In genomic region chr5:130862302-130862701, GRCm38 (mm10) we compare ENCODE assay signal across 8 mouse cellular contexts.
DNase-seq lines count a peak whose midpoint lies in the region; ATAC-seq and TF ChIP-seq lines count a peak whose summit lies in the region.

No protein-coding gene starts in this region.

- TF ChIP-seq EP300 in heart, postnatal 0 days (IDR thresholded peaks at IDR 0.05; ENCODE audit: low read depth) = no peak

- H3K27ac ChIP-seq in heart, postnatal 0 days (ENCODE audit: low read depth) = no peak overlapping the region
- no peak overlapping the region for H3K27ac ChIP-seq in hindbrain, embryonic 15.5 days (replicated peaks)
- H3K27ac ChIP-seq in limb, embryonic 10.5 days = no peak overlapping the region

- H3K27me3 ChIP-seq in heart, postnatal 0 days (ENCODE audit: control insufficient read depth, insufficient read depth, low read length) = 0 out of 2 replicates have a peak, but pooled peaks cover 5% of the 10 kb centered on the region
- H3K27me3 ChIP-seq in hindbrain, embryonic 15.5 days = no peaks in the 10 kb centered on the region
- H3K27me3 ChIP-seq in limb, embryonic 10.5 days (ENCODE audit: low read depth, poor library complexity, severe bottlenecking) = no peaks in the 10 kb centered on the region

- H3K4me1 ChIP-seq in heart, postnatal 0 days (ENCODE audit: control insufficient read depth, insufficient read depth) = no peaks in the 10 kb centered on the region
- H3K4me1 ChIP-seq in hindbrain, embryonic 15.5 days (replicated peaks) = no peaks in the 10 kb centered on the region
- no peaks in the 10 kb centered on the region for H3K4me1 ChIP-seq in limb, embryonic 10.5 days

- DNase-seq in heart, postnatal 0 days (ENCODE audit: low spot score) = peak; percentile 17
- DNase-seq in heart, adult 8-10 months (ENCODE audit: low spot score) = no peak
- peak; percentile 13 for DNase-seq in urinary bladder, postnatal 25 days (ENCODE audit: low spot score)
- no peak for DNase-seq in urinary bladder, adult 18-20 months (ENCODE audit: low spot score in 2 of 2)
- peak; percentile 66 for DNase-seq in limb, embryonic 10.5 days (ENCODE audit: low spot score)
- peak; percentile 79 for DNase-seq in right cerebral cortex, postnatal 4 days
- no peak for DNase-seq in thymus, adult 18-20 months

- H3K9ac ChIP-seq in heart, postnatal 0 days (replicated peaks; ENCODE audit: low read depth, low read length) = no peak overlapping the region
- H3K9ac ChIP-seq in hindbrain, embryonic 15.5 days = no peak overlapping the region

- no peak overlapping the region for H3K4me2 ChIP-seq in heart, postnatal 0 days (ENCODE audit: low read depth, low read length)
- no peak overlapping the region for H3K4me2 ChIP-seq in hindbrain, embryonic 15.5 days

- H3K4me3 ChIP-seq in heart, postnatal 0 days (ENCODE audit: low read depth, low read length) = no peak overlapping the region
- H3K4me3 ChIP-seq in hindbrain, embryonic 15.5 days = no peak overlapping the region
- no peak overlapping the region for H3K4me3 ChIP-seq in limb, embryonic 10.5 days

- H3K9me3 ChIP-seq in heart, postnatal 0 days (replicated peaks; ENCODE audit: control insufficient read depth, low read length) = no peaks in the 10 kb centered on the region
- no peaks in the 10 kb centered on the region for H3K9me3 ChIP-seq in hindbrain, embryonic 15.5 days
- H3K9me3 ChIP-seq in limb, embryonic 10.5 days (replicated peaks) = no peaks in the 10 kb centered on the region

- no peaks in the 10 kb centered on the region for H3K36me3 ChIP-seq in heart, postnatal 0 days (replicated peaks; ENCODE audit: control insufficient read depth, insufficient read depth, low read length)
- no peaks in the 10 kb centered on the region for H3K36me3 ChIP-seq in hindbrain, embryonic 15.5 days
- no peaks in the 10 kb centered on the region for H3K36me3 ChIP-seq in limb, embryonic 10.5 days

- TF ChIP-seq CTCF in heart, postnatal 0 days (IDR thresholded peaks at IDR 0.05; ENCODE audit: low read depth) = peak; percentile 35

- ATAC-seq in heart, postnatal 0 days (ENCODE audit: insufficient read depth, low read depth) = no peak
- ATAC-seq in hindbrain, embryonic 15.5 days (ENCODE audit: low FRiP score, low read depth) = 0 out of 2 replicates have a peak, but pooled peaks have one; percentile 51

- 54% methylated on average over 5 of the region's 5 CpGs for WGBS in heart, postnatal 0 days
- 63% methylated on average over 5 of the region's 5 CpGs for WGBS in hindbrain, embryonic 15.5 days
- 63% methylated on average over 5 of the region's 5 CpGs for WGBS in limb, embryonic 10.5 days

Comparison
In these comparisons a context has a peak if more than half of its experiments do, and no peak if none do; other contexts are left out.
1. DNase-seq: peak in heart, postnatal 0 days (single experiment), urinary bladder, postnatal 25 days (single experiment), limb, embryonic 10.5 days (single experiment) and right cerebral cortex, postnatal 4 days (single experiment); none in heart, adult 8-10 months (single experiment), urinary bladder, adult 18-20 months (0 of 2) and thymus, adult 18-20 months (0 of 2).